Mouse (Mus musculus): ENCODE results near the gene Ppil3.

- peak; percentile 29 for TF ChIP-seq CTCF (IDR thresholded peaks at IDR 0.05)
- no peak for TF ChIP-seq EP300 (IDR thresholded peaks at IDR 0.05)
These were observed 51.7 kb downstream of the Ppil3 start for GRCm38 (mm10) chr1:58393284-58394195.

Data from lung, postnatal 0 days (tissue).